Mouse (Mus musculus): Measurements from ENCODE around the gene Ubtf.

DNA sequence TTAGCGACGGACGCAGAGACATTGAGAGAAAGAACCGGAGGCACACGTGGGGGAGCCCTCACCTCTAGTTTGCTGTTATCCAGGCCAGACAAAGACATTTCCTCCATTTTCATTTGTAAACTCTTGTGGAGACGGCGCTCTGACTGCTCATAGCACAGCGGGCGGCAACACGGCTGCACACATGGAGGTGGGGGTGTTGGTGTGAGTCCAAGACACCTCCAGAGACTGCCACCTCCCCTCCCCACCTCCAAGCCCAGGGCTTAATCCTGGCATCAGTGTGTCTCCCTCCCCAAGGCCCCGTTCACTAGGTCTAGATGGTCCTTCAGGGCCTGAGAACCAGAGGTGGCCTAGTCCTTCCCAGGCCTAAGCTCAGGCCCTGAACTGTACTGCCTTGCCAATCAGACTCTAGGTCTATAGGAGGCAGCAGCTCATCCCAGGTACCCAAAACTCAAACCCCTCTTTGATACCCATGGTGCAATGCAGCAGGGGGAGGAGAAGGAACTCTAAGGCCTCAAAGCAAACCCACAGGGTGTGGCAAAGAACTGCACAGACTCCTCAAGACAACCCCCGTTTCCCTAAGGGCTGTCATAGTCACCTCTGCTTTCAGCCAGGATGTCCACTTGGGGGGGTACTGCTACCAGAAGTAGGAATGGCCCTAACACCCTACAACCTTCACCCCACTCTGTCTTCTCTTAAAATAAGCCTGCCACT lies 24.5 kb downstream of the Ubtf start:
- TF ChIP-seq POLR2A (IDR thresholded peaks at IDR 0.05; ENCODE audit: insufficient read depth, low read depth, low read length) (peak; percentile 42; the same call in 1 of the 2 replicates), EP300 (IDR thresholded peaks at IDR 0.05; ENCODE audit: insufficient read depth, low read depth, low read length) (no peak), CTCF (IDR thresholded peaks at IDR 0.05) (peak; percentile 28)
